Mouse (Mus musculus) thymus, adult 2 months (tissue): ENCODE measurements around the gene Calhm2. TPM values are rescaled to one million over a fixed set of nuclear protein-coding genes. Genes with fewer than 3 reads are reported as not detected.

Experiments used
- DNase-seq: peaks from one replicate; pipeline ENCODE4 v3.0.0; 2021
- H3K27ac ChIP-seq: fragments of 200-500 bp; 2 replicates; pipeline ENCODE4 v1.5.1; 2012; ENCODE audit warnings: low read length, control low read depth; ENCODE audit not compliant: control insufficient read depth, insufficient read depth
- H3K27me3 ChIP-seq: fragments of 200-500 bp; 2 replicates; pipeline ENCODE4 v1.6.1; 2012; ENCODE audit warnings: mild to moderate bottlenecking, low read length, moderate library complexity, mixed read lengths; ENCODE audit not compliant: control insufficient read depth, insufficient read depth
- H3K36me3 ChIP-seq: fragments of 200-500 bp; 2 replicates; pipeline ENCODE4 v1.6.1; 2012; ENCODE audit warnings: mild to moderate bottlenecking, low read length, moderate library complexity; ENCODE audit not compliant: control insufficient read depth, insufficient read depth
- H3K4me1 ChIP-seq: fragments of 200-500 bp; replicated peaks from 2 replicates; pipeline ENCODE4 v1.6.1; 2012; ENCODE audit warnings: low read length; ENCODE audit not compliant: control insufficient read depth, insufficient read depth
- H3K4me3 ChIP-seq: fragments of 200-500 bp; 2 replicates; pipeline ENCODE4 v1.5.1; 2012; ENCODE audit warnings: mild to moderate bottlenecking, low read length, control low read depth, moderate library complexity; ENCODE audit not compliant: control insufficient read depth, insufficient read depth
- CTCF ChIP-seq: fragments of 200-500 bp; IDR thresholded peaks from 2 replicates; pipeline ENCODE4 v1.5.1; 2012; ENCODE audit warnings: mild to moderate bottlenecking, control low read depth, low read length, moderate library complexity, borderline replicate concordance; ENCODE audit not compliant: control insufficient read depth, poor library complexity, insufficient read depth; ENCODE audit errors: extremely low read depth
- POLR2A ChIP-seq: fragments of 200-500 bp; IDR thresholded peaks from 2 replicates; pipeline ENCODE4 v1.6.1; 2012; ENCODE audit warnings: mild to moderate bottlenecking, low read length, control low read depth, moderate library complexity; ENCODE audit not compliant: control insufficient read depth, poor library complexity, insufficient read depth; ENCODE audit errors: extremely low read depth
- WGBS: fragments of 180-500 bp; shearing (Covaris S2); methylation state at CpG from one replicate; pipeline ENCODE4 v1.1.7; 2018; 5-methylcytosine and 5-hydroxymethylcytosine counted together
- polyA plus RNA-seq: library from polyadenylated mRNA; depleted of rRNA; stranded (reverse); fragments of >200 nt; gene quantifications from 2 replicates; pipeline ENCODE4 v1.2.3, GENCODE M21; 2012

Gene Calhm2
- polyA plus RNA-seq, 1 experiment: 16.3 TPM

DNA sequence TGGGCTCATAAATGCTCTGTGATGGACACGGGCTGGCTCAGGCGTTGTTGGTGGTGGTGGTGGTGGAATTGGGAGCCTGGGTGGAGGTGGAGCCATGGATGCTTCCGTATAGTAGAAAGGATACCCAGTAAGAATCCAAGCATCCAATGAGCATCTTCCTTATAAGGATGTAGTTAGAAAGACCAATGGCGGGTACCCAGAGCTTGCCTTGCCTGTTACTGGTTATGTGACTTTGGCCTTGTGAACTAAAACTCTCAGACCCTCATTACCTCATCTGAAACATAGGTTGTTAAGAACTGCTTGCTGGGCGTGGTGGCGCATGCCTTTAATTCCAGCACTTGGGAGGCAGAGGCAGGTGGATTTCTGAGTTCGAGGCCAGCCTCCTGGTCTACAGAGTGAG lies 15.7 kb upstream of the Calhm2 start:
- Histone ChIP-seq H3K4me1 (no peaks in the 10 kb centered on the region), H3K27me3 (no peaks in the 10 kb centered on the region), H3K36me3 (no peaks in the 10 kb centered on the region), H3K27ac (no peak overlapping the region), H3K4me3 (no peak overlapping the region)
- TF ChIP-seq POLR2A (no peak), CTCF (no peak)
- WGBS: 94% methylated on average over 7 of the region's 7 CpGs
- DNase-seq: no peak

DNA sequence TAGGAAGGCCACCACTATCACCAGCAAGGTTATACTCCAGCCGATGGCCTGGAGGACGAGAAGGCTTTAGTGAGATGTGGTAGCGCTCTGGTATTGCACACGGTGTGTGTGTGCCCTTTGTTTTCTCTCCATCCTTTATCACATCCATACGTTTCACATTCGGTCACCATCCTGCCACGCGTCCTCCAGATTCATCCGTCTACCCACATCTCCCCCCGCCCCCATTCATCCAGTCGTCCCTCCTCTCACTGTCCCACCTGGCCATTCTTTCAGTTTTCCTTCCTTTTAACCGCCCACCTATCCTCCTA lies 13.9 kb upstream of the Calhm2 start:
- Histone ChIP-seq H3K4me1 (0 out of 2 replicates have a peak, but pooled peaks cover 3% of the 10 kb centered on the region), H3K27me3 (no peaks in the 10 kb centered on the region; the same call in 1 of the 2 replicates), H3K27ac (no peak overlapping the region), H3K36me3 (no peaks in the 10 kb centered on the region), H3K4me3 (no peak overlapping the region)
- 82% methylated on average over 12 of the region's 12 CpGs for WGBS
- no peak for DNase-seq
- TF ChIP-seq CTCF (no peak), POLR2A (no peak)

DNA sequence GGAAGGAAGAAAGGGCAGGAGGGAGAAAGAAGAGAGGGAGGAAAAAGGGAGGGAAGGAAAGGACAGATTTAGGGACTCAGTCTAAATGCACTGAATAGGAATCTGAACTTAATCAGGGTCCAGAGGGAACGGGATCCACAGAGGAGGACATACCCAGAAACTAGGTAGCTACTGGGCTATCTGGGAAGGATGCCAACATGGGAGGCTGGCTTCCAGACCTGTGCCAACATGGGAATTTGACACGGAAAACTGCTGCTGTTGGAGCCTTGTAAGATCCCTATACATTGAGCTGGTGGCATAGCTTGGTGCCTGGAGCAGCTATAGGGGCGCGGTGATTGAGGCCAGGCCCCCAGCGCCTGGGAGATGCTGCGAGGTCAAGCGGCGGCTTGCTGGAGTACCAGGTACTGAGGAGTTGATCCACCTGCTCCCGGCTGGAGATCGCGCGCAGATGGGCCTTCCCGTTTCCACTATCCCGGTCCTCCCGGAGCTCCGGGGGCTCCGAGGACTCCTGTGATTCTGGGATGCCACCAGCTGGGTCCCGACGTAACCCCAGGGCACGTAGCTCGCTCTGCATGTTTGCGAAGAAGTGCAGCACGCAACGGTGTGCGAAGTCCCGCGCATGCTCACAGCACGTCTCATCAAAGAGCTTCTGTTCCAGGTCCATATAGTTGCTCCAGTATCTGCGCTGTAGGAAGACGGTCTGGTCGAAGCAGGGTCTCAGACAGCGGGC lies 13.4 kb upstream of the Calhm2 start:
- 36% methylated on average over 32 of the region's 32 CpGs for WGBS
- H3K36me3 ChIP-seq: no peaks in the 10 kb centered on the region
- 0 out of 2 replicates have a peak, but pooled peaks cover 3% of the 10 kb centered on the region for H3K4me1 ChIP-seq
- no peak for TF ChIP-seq POLR2A
- no peak for TF ChIP-seq CTCF
- no peak overlapping the region for H3K27ac ChIP-seq
- no peak for DNase-seq
- no peak overlapping the region for H3K4me3 ChIP-seq
- H3K27me3 ChIP-seq: no peaks in the 10 kb centered on the region; the same call in 1 of the 2 replicates

DNA sequence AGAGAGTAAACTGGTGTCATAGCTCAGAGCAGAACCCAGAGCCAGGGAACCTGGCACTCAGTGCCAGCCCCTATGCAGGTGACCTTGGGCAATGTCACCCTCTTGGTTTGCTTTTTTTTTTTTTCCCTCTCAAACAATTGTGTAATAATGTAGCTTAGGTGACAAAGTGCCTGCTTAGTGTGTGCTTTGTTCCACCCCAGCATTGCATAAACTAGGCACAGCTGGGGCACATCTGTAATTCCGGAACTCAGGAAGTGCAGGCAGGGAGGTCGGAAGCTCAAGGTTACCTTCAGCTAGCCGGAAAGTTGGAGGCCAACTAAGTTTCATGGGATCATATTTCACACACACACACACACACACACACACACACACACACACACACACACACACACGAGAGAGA lies 11.8 kb upstream of the Calhm2 start:
- WGBS: 86% methylated on average over 4 of the region's 4 CpGs

DNA sequence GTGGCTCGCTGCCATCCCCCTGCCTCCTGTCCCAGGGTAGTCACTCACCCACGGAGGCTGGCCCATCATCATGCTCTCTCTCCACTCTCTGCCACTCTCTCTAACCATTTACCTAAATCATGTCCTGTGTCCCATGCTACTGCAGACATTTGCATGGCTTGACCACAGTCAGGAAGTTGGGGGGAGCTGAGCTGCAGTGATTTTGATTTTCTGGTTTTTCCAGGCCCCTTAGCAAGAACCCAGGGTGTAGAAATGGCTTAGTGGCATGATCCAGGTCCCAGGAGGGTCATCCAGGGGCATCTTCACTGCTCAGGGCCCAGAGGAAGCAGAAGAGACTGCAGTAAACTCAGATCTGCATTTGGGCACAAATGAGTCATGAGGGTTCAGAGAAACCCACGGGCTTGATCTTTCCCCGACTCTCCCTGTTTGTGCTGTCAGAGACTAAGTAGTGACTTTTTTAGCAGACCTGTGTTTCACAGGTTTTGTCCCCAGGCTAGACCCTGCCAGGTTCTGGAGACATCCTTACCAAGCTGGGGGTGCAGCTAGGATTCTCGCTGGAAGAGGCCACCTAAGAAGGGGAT lies 10.3 kb upstream of the Calhm2 start:
- Histone ChIP-seq H3K4me1 (0 out of 2 replicates have a peak, but pooled peaks cover 3% of the 10 kb centered on the region), H3K4me3 (no peak overlapping the region), H3K27me3 (no peaks in the 10 kb centered on the region; the same call in 1 of the 2 replicates), H3K36me3 (no peaks in the 10 kb centered on the region), H3K27ac (no peak overlapping the region)
- TF ChIP-seq POLR2A (no peak), CTCF (no peak)
- 26% methylated on average over 5 of the region's 5 CpGs for WGBS
- DNase-seq: no peak

More for the DNA sequence above, 11.8 kb upstream of the Calhm2 start:
- 0 out of 2 replicates have a peak, but pooled peaks cover 3% of the 10 kb centered on the region for H3K4me1 ChIP-seq
- TF ChIP-seq CTCF (no peak), POLR2A (no peak)
- H3K36me3 ChIP-seq: no peaks in the 10 kb centered on the region
- no peak for DNase-seq
- no peaks in the 10 kb centered on the region; the same call in 1 of the 2 replicates for H3K27me3 ChIP-seq
- H3K27ac ChIP-seq: no peak overlapping the region
- no peak overlapping the region for H3K4me3 ChIP-seq

DNA sequence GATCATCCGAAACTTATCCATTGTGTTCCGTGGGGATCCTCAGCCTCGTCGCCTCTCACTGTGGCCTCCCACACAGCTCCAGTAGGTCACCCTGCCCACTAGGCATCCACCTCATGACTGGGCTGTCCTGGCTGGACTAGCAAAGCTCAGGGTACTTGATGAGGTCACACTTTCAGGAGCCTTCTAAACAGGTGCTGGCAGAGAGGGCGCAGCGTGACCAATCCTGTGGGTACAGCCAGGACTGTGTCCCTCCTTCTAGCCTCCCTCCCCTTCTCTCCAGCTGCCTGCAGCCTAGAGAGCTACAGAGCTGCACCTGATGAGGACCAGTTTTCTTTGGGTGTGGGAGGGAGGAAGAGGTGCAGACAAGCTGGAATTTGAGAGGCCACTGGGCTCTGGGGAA lies 6.1 kb upstream of the Calhm2 start, which contains the start of gene Calhm1:
Calhm1 (minus strand) TSS at position 101 of the 400 bp plus-strand sequence.
- no peaks in the 10 kb centered on the region for H3K36me3 ChIP-seq
- TF ChIP-seq CTCF (no peak), POLR2A (no peak)
- no peak within 1 kb of the TSS for H3K27ac ChIP-seq
- WGBS: 95% methylated on average over 6 of the region's 6 CpGs
- DNase-seq: no peak
- H3K4me3 ChIP-seq: no peak within 1 kb of the TSS
- H3K27me3 ChIP-seq: no peaks in the 10 kb centered on the region; the same call in 1 of the 2 replicates
- peaks cover 6% of the 10 kb centered on the region for H3K4me1 ChIP-seq
